Mouse (Mus musculus) intestine, embryonic 16.5 days (tissue): ENCODE data around the gene 4931414P19Rik. TPM values are rescaled to one million over a fixed set of nuclear protein-coding genes. Genes with fewer than 3 reads are reported as not detected.

Source experiments
- ATAC-seq: fragments of 200-750 bp; cut with Nextera tagmentation; 2 replicates; pipeline ENCODE4 v1.8.0; 2017; ENCODE audit warnings: moderate TSS enrichment, moderate library complexity
- H3K27ac ChIP-seq: fragments of 300-500 bp; sonication (generic); 2 replicates; pipeline ENCODE4 v1.5.1; 2014; ENCODE audit warnings: mild to moderate bottlenecking, low read length
- H3K27me3 ChIP-seq: fragments of 300-500 bp; sonication (generic); replicated peaks from 2 replicates; pipeline ENCODE4 v1.6.1; 2014; ENCODE audit warnings: low read length, control low read depth, mixed read lengths; ENCODE audit not compliant: control insufficient read depth, insufficient read depth
- H3K36me3 ChIP-seq: fragments of 300-500 bp; sonication (generic); 2 replicates; pipeline ENCODE4 v1.6.1; 2014; ENCODE audit warnings: low read length, control low read depth; ENCODE audit not compliant: control insufficient read depth, insufficient read depth
- H3K4me1 ChIP-seq: fragments of 300-500 bp; sonication (generic); 2 replicates; pipeline ENCODE4 v1.6.1; 2014; ENCODE audit warnings: low read length, control low read depth, mixed read lengths; ENCODE audit not compliant: control insufficient read depth, insufficient read depth
- H3K4me2 ChIP-seq: fragments of 300-500 bp; sonication (generic); 2 replicates; pipeline ENCODE4 v1.6.1; 2014; ENCODE audit warnings: low read depth, low read length, control low read depth
- H3K4me3 ChIP-seq: fragments of 300-500 bp; sonication (generic); 2 replicates; pipeline ENCODE4 v1.5.1; 2014; ENCODE audit warnings: mild to moderate bottlenecking, low read length
- H3K9ac ChIP-seq: fragments of 300-500 bp; sonication (generic); 2 replicates; pipeline ENCODE4 v1.6.1; 2014; ENCODE audit warnings: low read depth, low read length
- H3K9me3 ChIP-seq: fragments of 300-500 bp; sonication (generic); 2 replicates; pipeline ENCODE4 v1.6.1; 2016; ENCODE audit warnings: low read length, control low read depth; ENCODE audit not compliant: control insufficient read depth
- WGBS: fragments of 180-500 bp; shearing (Covaris S2); extraction: QIAGEN DNeasy Blood & Tissue Kit; methylation state at CpG from one replicate; pipeline ENCODE4 v1.1.7; 2014; 5-methylcytosine and 5-hydroxymethylcytosine counted together
- polyA plus RNA-seq: library from polyadenylated mRNA; unstranded; fragments of >200 nt; fragmentation: Nextera tagmentation; extraction: Ambion mirVana; gene quantifications from 2 replicates; pipeline ENCODE4 v1.2.1, GENCODE M21; 2015

The 4931414P19Rik gene
- polyA plus RNA-seq, 1 experiment from 2014 or later, result 7.8 TPM

DNA sequence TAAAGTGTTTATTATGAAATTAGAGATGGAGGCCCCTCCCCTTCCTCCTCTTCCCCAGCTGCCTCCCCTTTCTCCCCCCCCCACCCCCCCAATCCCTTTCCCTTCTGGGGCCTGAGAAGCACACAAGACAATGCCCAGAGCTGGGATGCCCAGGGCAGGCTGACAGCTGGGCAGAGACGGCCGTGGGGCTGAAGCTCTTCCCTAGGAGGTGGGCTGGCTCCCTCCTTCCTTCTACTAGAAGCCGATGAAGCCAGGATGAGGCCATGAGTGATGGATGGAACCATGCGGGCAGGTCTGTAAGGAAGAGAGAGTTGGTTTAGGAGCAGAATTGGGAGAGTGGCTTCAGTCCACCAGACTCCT lies 25.4 kb upstream of the 4931414P19Rik start:
- Histone ChIP-seq H3K4me3 (no peak overlapping the region), H3K9ac (no peak overlapping the region), H3K27ac (no peak overlapping the region), H3K36me3 (0 out of 2 replicates have a peak, but pooled peaks cover 3% of the 10 kb centered on the region), H3K9me3 (no peaks in the 10 kb centered on the region), H3K27me3 (no peaks in the 10 kb centered on the region), H3K4me2 (no peak overlapping the region), H3K4me1 (no peaks in the 10 kb centered on the region)
- ATAC-seq, result no peak
- 62% methylated on average over 4 of the region's 4 CpGs for WGBS

DNA sequence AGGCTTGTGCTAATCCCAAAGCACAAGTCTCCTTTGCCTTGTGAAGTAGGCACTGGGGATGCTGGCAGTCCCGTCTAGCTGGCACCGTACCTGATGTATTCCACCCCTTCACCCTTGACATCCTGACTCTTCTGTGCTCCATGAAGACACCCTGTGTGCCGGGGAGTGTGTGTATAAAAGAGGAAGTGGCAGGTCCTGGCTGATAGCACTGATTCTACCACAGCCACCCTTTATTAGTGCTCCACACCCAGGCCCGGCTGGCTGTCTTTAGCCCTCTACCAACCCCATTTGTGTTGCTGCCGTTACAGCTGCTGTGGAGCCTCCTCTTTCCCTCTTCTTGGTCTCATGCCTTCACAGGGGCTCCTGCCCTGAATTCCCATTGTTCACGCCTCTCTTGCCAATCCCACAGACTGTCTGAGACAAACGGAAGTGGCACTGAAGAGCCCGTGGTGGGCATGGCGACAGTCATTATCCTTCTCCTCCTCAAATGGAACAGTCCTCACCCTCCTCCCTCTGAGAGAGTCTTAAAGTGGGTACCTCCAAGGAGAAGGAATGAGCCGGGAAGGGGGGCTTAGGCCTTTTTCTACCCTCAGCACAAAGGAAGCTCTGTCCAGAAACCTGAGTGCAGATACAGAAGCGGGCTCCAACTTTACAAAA lies 24.9 kb upstream of the 4931414P19Rik start:
- Histone ChIP-seq H3K4me3 (no peak overlapping the region), H3K9ac (no peak overlapping the region; the same call in 1 of the 2 replicates), H3K4me1 (no peaks in the 10 kb centered on the region), H3K9me3 (no peaks in the 10 kb centered on the region), H3K36me3 (0 out of 2 replicates have a peak, but pooled peaks cover 3% of the 10 kb centered on the region), H3K27me3 (no peaks in the 10 kb centered on the region), H3K27ac (no peak overlapping the region), H3K4me2 (no peak overlapping the region)
- 80% methylated on average over 11 of the region's 11 CpGs for WGBS
- no peak for ATAC-seq

- Histone ChIP-seq H3K27me3 (no peaks in the 10 kb centered on the region), H3K9ac (no peak overlapping the region), H3K4me3 (no peak overlapping the region), H3K27ac (no peak overlapping the region), H3K36me3 (0 out of 2 replicates have a peak, but pooled peaks cover 3% of the 10 kb centered on the region), H3K4me1 (no peaks in the 10 kb centered on the region), H3K4me2 (no peak overlapping the region), H3K9me3 (no peaks in the 10 kb centered on the region)
- 89% methylated on average over 2 of the region's 2 CpGs for whole genome bisulfite sequencing
- ATAC-seq, result no peak
Observed at GRCm38 (mm10) chr14:54629797-54630196, 24.0 kb upstream of the 4931414P19Rik start.

GRCm38 (mm10) chr14:54628103-54628502 lies 22.3 kb upstream of the 4931414P19Rik start:
- Histone ChIP-seq H3K4me3 (no peak overlapping the region), H3K9me3 (no peaks in the 10 kb centered on the region), H3K4me2 (no peak overlapping the region), H3K4me1 (no peaks in the 10 kb centered on the region), H3K9ac (no peak overlapping the region), H3K27ac (no peak overlapping the region), H3K36me3 (0 out of 2 replicates have a peak, but pooled peaks cover 3% of the 10 kb centered on the region), H3K27me3 (no peaks in the 10 kb centered on the region)
- no peak for ATAC-seq
- WGBS, result 60% methylated on average over 5 of the region's 5 CpGs

- no peak for ATAC-seq
- no peaks in the 10 kb centered on the region for H3K9me3 ChIP-seq
- no peak overlapping the region for H3K9ac ChIP-seq
- no peaks in the 10 kb centered on the region for H3K27me3 ChIP-seq
- H3K27ac ChIP-seq, result no peak overlapping the region
- H3K36me3 ChIP-seq, result no peaks in the 10 kb centered on the region
- 69% methylated on average over 10 of the region's 10 CpGs for whole genome bisulfite sequencing
- no peak overlapping the region for H3K4me2 ChIP-seq
- H3K4me3 ChIP-seq, result no peak overlapping the region
- no peaks in the 10 kb centered on the region for H3K4me1 ChIP-seq
Observed at GRCm38 (mm10) chr14:54624976-54625375, 19.2 kb upstream of the 4931414P19Rik start.

DNA sequence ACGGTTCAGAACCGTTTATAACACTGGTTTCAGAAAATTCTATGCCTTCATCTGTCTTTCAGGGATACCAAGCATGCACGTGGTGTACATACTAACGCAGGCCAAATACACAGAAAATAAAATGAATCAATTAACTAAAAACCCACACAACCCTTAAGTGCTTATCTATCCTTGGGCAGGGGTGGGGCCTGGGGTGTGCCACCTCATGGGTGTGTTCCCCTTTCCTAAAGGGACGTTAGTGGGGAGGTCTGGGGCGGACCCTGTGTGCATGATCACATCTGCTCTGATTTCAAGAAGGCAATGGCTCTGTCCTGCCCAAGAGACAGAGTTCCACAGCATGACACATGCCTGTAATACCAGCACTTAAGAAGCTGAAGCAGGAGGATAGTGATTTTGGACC lies 17.5 kb upstream of the 4931414P19Rik start:
- no peaks in the 10 kb centered on the region for H3K9me3 ChIP-seq
- no peak overlapping the region for H3K4me2 ChIP-seq
- no peak overlapping the region for H3K4me3 ChIP-seq
- H3K9ac ChIP-seq, result no peak overlapping the region
- no peaks in the 10 kb centered on the region for H3K4me1 ChIP-seq
- ATAC-seq, result no peak
- no peak overlapping the region for H3K27ac ChIP-seq
- no peaks in the 10 kb centered on the region for H3K27me3 ChIP-seq
- no peaks in the 10 kb centered on the region for H3K36me3 ChIP-seq
- WGBS, result 81% methylated on average over 6 of the region's 6 CpGs

DNA sequence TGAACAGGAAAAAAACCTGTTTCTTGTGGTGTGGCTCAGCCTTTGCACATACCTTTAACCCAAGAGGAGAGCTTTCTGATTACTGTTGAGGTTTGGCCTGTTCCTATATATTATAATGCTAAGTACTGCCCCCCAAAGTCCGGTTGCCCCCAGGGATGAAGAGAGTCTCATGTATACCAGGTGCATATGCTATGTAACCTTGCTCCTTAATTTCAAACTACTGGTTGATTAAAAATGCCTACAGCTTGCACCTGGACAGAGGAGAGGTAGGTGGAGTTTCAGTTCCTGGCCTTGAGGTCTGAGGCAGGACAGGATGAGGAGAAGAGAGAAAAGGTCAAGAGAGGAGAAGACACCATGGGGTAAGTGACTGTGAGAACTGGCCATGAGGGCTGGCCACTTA lies 15.3 kb upstream of the 4931414P19Rik start, which contains the start of gene Psmb11:
Gene Psmb11, plus strand, starts transcription at position 301 of the 400 bp plus-strand sequence.
- no peak for ATAC-seq
- H3K9ac ChIP-seq, result no peak within 1 kb of the TSS
- H3K9me3 ChIP-seq, result no peaks in the 10 kb centered on the region
- no peaks in the 10 kb centered on the region for H3K27me3 ChIP-seq
- H3K4me3 ChIP-seq, result no peak within 1 kb of the TSS
- no peak within 1 kb of the TSS for H3K4me2 ChIP-seq
- H3K27ac ChIP-seq, result no peak within 1 kb of the TSS
- peaks cover 5% of the 10 kb centered on the region; the same call in 1 of the 2 replicates for H3K4me1 ChIP-seq
- H3K36me3 ChIP-seq, result no peaks in the 10 kb centered on the region
- WGBS, result 97% methylated on average over 1 of the region's 1 CpGs

- Histone ChIP-seq H3K9me3 (no peaks in the 10 kb centered on the region), H3K27me3 (no peaks in the 10 kb centered on the region)
- WGBS, result under 1% methylated on average over 25 of the region's 25 CpGs
Observed at GRCm38 (mm10) chr14:54617897-54618365, 12.1 kb upstream of the 4931414P19Rik start, which contains the start of gene Psmb5. Gene Psmb5, minus strand, starts transcription at chr14:54618022.

GRCm38 (mm10) chr14:54617152-54617896 lies 11.5 kb upstream of the 4931414P19Rik start:
- Histone ChIP-seq H3K4me3 (peak overlapping the region; percentile 91), H3K4me2 (peak overlapping the region; percentile 80), H3K9ac (peak overlapping the region; percentile 93), H3K36me3 (peaks cover 5% of the 10 kb centered on the region; the same call in 1 of the 2 replicates), H3K27me3 (no peaks in the 10 kb centered on the region), H3K4me1 (peaks cover 5% of the 10 kb centered on the region; the same call in 1 of the 2 replicates), H3K9me3 (no peaks in the 10 kb centered on the region), H3K27ac (peak overlapping the region; percentile 76)
- ATAC-seq, result peak; percentile 60
- WGBS, result 2% methylated on average over 38 of the region's 38 CpGs

More at GRCm38 (mm10) chr14:54617897-54618365, 12.1 kb upstream of the 4931414P19Rik start, which contains the start of gene Psmb5:
- ATAC-seq, result peak; percentile 92
- Histone ChIP-seq H3K4me2 (peak within 1 kb of the TSS; percentile 80), H3K36me3 (peaks cover 5% of the 10 kb centered on the region; the same call in 1 of the 2 replicates), H3K27ac (peak within 1 kb of the TSS; percentile 76), H3K9ac (peak within 1 kb of the TSS; percentile 93), H3K4me1 (peaks cover 5% of the 10 kb centered on the region; the same call in 1 of the 2 replicates), H3K4me3 (peak within 1 kb of the TSS; percentile 91)
